Mouse (Mus musculus): ENCODE results near the gene Plscr3. TPM values are rescaled to one million over a fixed set of nuclear protein-coding genes. Genes with fewer than 3 reads are reported as not detected.

Gene Plscr3
- 100 to 1,000 TPM in 1 of 2 experiments, 10 to 100 TPM in 1; 45.7 to 171 TPM for polyA plus RNA-seq (2012; fragmentation: generic; extraction: Trizol)

GRCm38 (mm10) chr11:69846198-69846680, at the start of gene Plscr3:
Gene Plscr3 (plus strand): TSS chr11:69846376.

GRCm38 (mm10) chr11:69801379-69801977, 44.7 kb upstream of the Plscr3 start, which contains the start of gene Fgf11:
Gene Fgf11 (minus strand): TSS chr11:69801857.

GRCm38 (mm10) chr11:69804972-69805909, 40.9 kb upstream of the Plscr3 start, which contains the start of gene Tmem102:
Gene Tmem102 (minus strand): TSS chr11:69805624.

GRCm38 (mm10) chr11:69815155-69815554, 31.0 kb upstream of the Plscr3 start, which contains the start of gene Gm39566:
Gene Gm39566 (minus strand): TSS chr11:69815298.

GRCm38 (mm10) chr11:69818365-69818764, 27.8 kb upstream of the Plscr3 start, which contains the start of gene Spem2:
Gene Spem2 (minus strand): TSS chr11:69818465.

GRCm38 (mm10) chr11:69822080-69822479, 24.1 kb upstream of the Plscr3 start, which contains the start of gene Spem1:
Gene Spem1 (minus strand): TSS chr11:69822180.

GRCm38 (mm10) chr11:69837604-69837951, 8.6 kb upstream of the Plscr3 start, which contains the start of gene Nlgn2:
Gene Nlgn2 (minus strand): TSS chr11:69837784.

GRCm38 (mm10) chr11:69837952-69838713, 8.0 kb upstream of the Plscr3 start, which contains the start of gene Tmem256:
Gene Tmem256 (plus strand): TSS chr11:69838514.

GRCm38 (mm10) chr11:69858113-69858998, 12.2 kb downstream of the Plscr3 start, which contains the start of gene Tnk1:
Gene Tnk1 (minus strand): TSS chr11:69858730.

GRCm38 (mm10) chr11:69877878-69878277, 31.7 kb downstream of the Plscr3 start, which contains the start of gene Tmem95:
Gene Tmem95 (minus strand): TSS chr11:69878018.

GRCm38 (mm10) chr11:69880853-69881603, 34.9 kb downstream of the Plscr3 start, which contains the start of gene Kctd11:
Gene Kctd11 (minus strand): TSS chr11:69881406.

GRCm38 (mm10) chr11:69895291-69895690, 49.1 kb downstream of the Plscr3 start, which contains the start of gene Acap1:
Gene Acap1 (minus strand): TSS chr11:69895539.

GRCm38 (mm10) chr11:69900471-69901405, 54.6 kb downstream of the Plscr3 start, which contains the start of the genes 2810408A11Rik and Neurl4:
Gene 2810408A11Rik (minus strand): TSS chr11:69900987.
Gene Neurl4 (plus strand): TSS chr11:69901072.

Other genes with a start within 250 kb of the Plscr3 start
- 1 to 10 TPM in 1 of 2 experiments, under 1 TPM in 1; 0.05 to 1.3 TPM for gene Atp1b2, start 240.4 kb upstream of the Plscr3 start, polyA plus RNA-seq (2012; fragmentation: generic; extraction: Trizol)
- gene Shbg, start 228.5 kb upstream of the Plscr3 start, polyA plus RNA-seq (2012; fragmentation: generic; extraction: Trizol): not detected
- 10 to 100 TPM in 1 of 2 experiments, 1 to 10 TPM in 1; 4.4 to 16.8 TPM for gene Sat2, start 224.4 kb upstream of the Plscr3 start, polyA plus RNA-seq (2012; fragmentation: generic; extraction: Trizol)
- gene Fxr2, start 213.4 kb upstream of the Plscr3 start, polyA plus RNA-seq (2012; fragmentation: generic; extraction: Trizol): 10 to 100 TPM; 29.4 to 66.7 TPM
- under 1 TPM; 0.05 to 0.25 TPM for gene Sox15, start 191.1 kb upstream of the Plscr3 start, polyA plus RNA-seq (2012; fragmentation: generic; extraction: Trizol)
- 100 to 1,000 TPM in 1 of 2 experiments, 10 to 100 TPM in 1; 98.1 to 128 TPM for gene Mpdu1, start 183.7 kb upstream of the Plscr3 start, polyA plus RNA-seq (2012; fragmentation: generic; extraction: Trizol)
- gene Cd68, start 180.2 kb upstream of the Plscr3 start, polyA plus RNA-seq (2012; fragmentation: generic; extraction: Trizol): 1 to 10 TPM; 1.8 to 3.0 TPM
- gene Eif4a1, start 174.0 kb upstream of the Plscr3 start, polyA plus RNA-seq (2012; fragmentation: generic; extraction: Trizol): 100 to 1,000 TPM; 336 to 467 TPM
- gene Senp3, start 164.3 kb upstream of the Plscr3 start, polyA plus RNA-seq (2012; fragmentation: generic; extraction: Trizol): 10 to 100 TPM; 51.2 to 71.3 TPM
- gene Tnfsf13, start 160.6 kb upstream of the Plscr3 start, polyA plus RNA-seq (2012; fragmentation: generic; extraction: Trizol): 1 to 10 TPM; 1.1 to 6.9 TPM
- gene Tnfsf12, start 150.5 kb upstream of the Plscr3 start, polyA plus RNA-seq (2012; fragmentation: generic; extraction: Trizol): 100 to 1,000 TPM in 1 of 2 experiments, 10 to 100 TPM in 1; 34.3 to 119 TPM
- gene Tnfsfm13, start 150.3 kb upstream of the Plscr3 start, polyA plus RNA-seq (2012; fragmentation: generic; extraction: Trizol): 10 to 100 TPM in 1 of 2 experiments, 1 to 10 TPM in 1; 6.4 to 30.3 TPM
- 100 to 1,000 TPM in 1 of 2 experiments, 10 to 100 TPM in 1; 42.8 to 126 TPM for gene Polr2a, start 87.7 kb upstream of the Plscr3 start, polyA plus RNA-seq (2012; fragmentation: generic; extraction: Trizol)
- gene Slc35g3, start 84.4 kb upstream of the Plscr3 start, polyA plus RNA-seq (2012; fragmentation: generic; extraction: Trizol): under 1 TPM in 1 of 2 experiments, not detected in 1; 0.26 TPM
- 10 to 100 TPM in 1 of 2 experiments, 1 to 10 TPM in 1; 1.2 to 14.4 TPM for gene Zbtb4, start 80.5 kb upstream of the Plscr3 start, polyA plus RNA-seq (2012; fragmentation: generic; extraction: Trizol)
- under 1 TPM; 0.63 to 0.89 TPM for gene Chrnb1, start 50.4 kb upstream of the Plscr3 start, polyA plus RNA-seq (2012; fragmentation: generic; extraction: Trizol)
- under 1 TPM; 0.01 to 0.31 TPM for gene Fgf11, start 44.5 kb upstream of the Plscr3 start, polyA plus RNA-seq (2012; fragmentation: generic; extraction: Trizol)
- under 1 TPM; 0.01 to 0.05 TPM for gene Tmem102, start 40.8 kb upstream of the Plscr3 start, polyA plus RNA-seq (2012; fragmentation: generic; extraction: Trizol)
- not detected for gene Gm39566, start 31.1 kb upstream of the Plscr3 start, polyA plus RNA-seq (2012; fragmentation: generic; extraction: Trizol)
- not detected for gene Spem2, start 27.9 kb upstream of the Plscr3 start, polyA plus RNA-seq (2012; fragmentation: generic; extraction: Trizol)
- under 1 TPM; 0.02 to 0.07 TPM for gene Spem1, start 24.2 kb upstream of the Plscr3 start, polyA plus RNA-seq (2012; fragmentation: generic; extraction: Trizol)
- 10 to 100 TPM in 1 of 2 experiments, 1 to 10 TPM in 1; 4.3 to 49.8 TPM for gene Nlgn2, start 8.6 kb upstream of the Plscr3 start, polyA plus RNA-seq (2012; fragmentation: generic; extraction: Trizol)
- 100 to 1,000 TPM; 452 to 473 TPM for gene Tmem256, start 7.9 kb upstream of the Plscr3 start, polyA plus RNA-seq (2012; fragmentation: generic; extraction: Trizol)
- not detected for gene Tnk1, start 12.4 kb downstream of the Plscr3 start, polyA plus RNA-seq (2012; fragmentation: generic; extraction: Trizol)
- not detected for gene Tmem95, start 31.6 kb downstream of the Plscr3 start, polyA plus RNA-seq (2012; fragmentation: generic; extraction: Trizol)
- gene Kctd11, start 35.0 kb downstream of the Plscr3 start, polyA plus RNA-seq (2012; fragmentation: generic; extraction: Trizol): 10 to 100 TPM in 1 of 2 experiments, 1 to 10 TPM in 1; 5.0 to 12.3 TPM
- under 1 TPM; 0.04 to 0.07 TPM for gene Acap1, start 49.2 kb downstream of the Plscr3 start, polyA plus RNA-seq (2012; fragmentation: generic; extraction: Trizol)
- gene 2810408A11Rik, start 54.6 kb downstream of the Plscr3 start, polyA plus RNA-seq (2012; fragmentation: generic; extraction: Trizol): 1 to 10 TPM; 1.6 to 9.9 TPM
- 10 to 100 TPM; 13.1 to 24.7 TPM for gene Neurl4, start 54.7 kb downstream of the Plscr3 start, polyA plus RNA-seq (2012; fragmentation: generic; extraction: Trizol)
- gene Gps2, start 67.5 kb downstream of the Plscr3 start, polyA plus RNA-seq (2012; fragmentation: generic; extraction: Trizol): 10 to 100 TPM; 66.9 to 94.9 TPM
- gene Eif5a, start 75.6 kb downstream of the Plscr3 start, polyA plus RNA-seq (2012; fragmentation: generic; extraction: Trizol): 1,000 to 10,000 TPM in 1 of 2 experiments, 100 to 1,000 TPM in 1; 812 to 3,163 TPM
- under 1 TPM in 1 of 2 experiments, not detected in 1; 0.13 TPM for gene Ybx2, start 89.4 kb downstream of the Plscr3 start, polyA plus RNA-seq (2012; fragmentation: generic; extraction: Trizol)
- under 1 TPM; 0.02 to 0.39 TPM for gene Slc2a4, start 101.8 kb downstream of the Plscr3 start, polyA plus RNA-seq (2012; fragmentation: generic; extraction: Trizol)
- gene Cldn7, start 118.4 kb downstream of the Plscr3 start, polyA plus RNA-seq (2012; fragmentation: generic; extraction: Trizol): under 1 TPM in 1 of 2 experiments, not detected in 1; 0.15 TPM
- gene Ctdnep1, start 134.8 kb downstream of the Plscr3 start, polyA plus RNA-seq (2012; fragmentation: generic; extraction: Trizol): 100 to 1,000 TPM; 189 to 229 TPM
- gene Elp5, start 136.1 kb downstream of the Plscr3 start, polyA plus RNA-seq (2012; fragmentation: generic; extraction: Trizol): 100 to 1,000 TPM in 1 of 2 experiments, 10 to 100 TPM in 1; 93.9 to 141 TPM
- 100 to 1,000 TPM; 710 to 827 TPM for gene Gabarap, start 144.8 kb downstream of the Plscr3 start, polyA plus RNA-seq (2012; fragmentation: generic; extraction: Trizol)
- gene Phf23, start 149.4 kb downstream of the Plscr3 start, polyA plus RNA-seq (2012; fragmentation: generic; extraction: Trizol): 10 to 100 TPM; 66.5 to 68.8 TPM
- 10 to 100 TPM; 22.0 to 49.6 TPM for gene Dvl2, start 154.2 kb downstream of the Plscr3 start, polyA plus RNA-seq (2012; fragmentation: generic; extraction: Trizol)
- 100 to 1,000 TPM; 121 to 196 TPM for gene Acadvl, start 169.0 kb downstream of the Plscr3 start, polyA plus RNA-seq (2012; fragmentation: generic; extraction: Trizol)
- 10 to 100 TPM; 12.9 to 43.6 TPM for gene Dlg4, start 170.6 kb downstream of the Plscr3 start, polyA plus RNA-seq (2012; fragmentation: generic; extraction: Trizol)
- 1 to 10 TPM; 1.2 to 4.9 TPM for gene Asgr1, start 207.7 kb downstream of the Plscr3 start, polyA plus RNA-seq (2012; fragmentation: generic; extraction: Trizol)
- gene Asgr2, start 246.3 kb downstream of the Plscr3 start, polyA plus RNA-seq (2012; fragmentation: generic; extraction: Trizol): under 1 TPM; 0.04 to 0.12 TPM

Data from C3H10T1/2 (cell line).